Mouse (Mus musculus): ENCODE results near the gene Icam1. TPM values are rescaled to one million over a fixed set of nuclear protein-coding genes. Genes with fewer than 3 reads are reported as not detected.

The Icam1 gene
- polyA plus RNA-seq (2015; fragmentation: Nextera tagmentation; extraction: Ambion mirVana): 64.8 and 64.9 TPM in 2 replicates

DNA sequence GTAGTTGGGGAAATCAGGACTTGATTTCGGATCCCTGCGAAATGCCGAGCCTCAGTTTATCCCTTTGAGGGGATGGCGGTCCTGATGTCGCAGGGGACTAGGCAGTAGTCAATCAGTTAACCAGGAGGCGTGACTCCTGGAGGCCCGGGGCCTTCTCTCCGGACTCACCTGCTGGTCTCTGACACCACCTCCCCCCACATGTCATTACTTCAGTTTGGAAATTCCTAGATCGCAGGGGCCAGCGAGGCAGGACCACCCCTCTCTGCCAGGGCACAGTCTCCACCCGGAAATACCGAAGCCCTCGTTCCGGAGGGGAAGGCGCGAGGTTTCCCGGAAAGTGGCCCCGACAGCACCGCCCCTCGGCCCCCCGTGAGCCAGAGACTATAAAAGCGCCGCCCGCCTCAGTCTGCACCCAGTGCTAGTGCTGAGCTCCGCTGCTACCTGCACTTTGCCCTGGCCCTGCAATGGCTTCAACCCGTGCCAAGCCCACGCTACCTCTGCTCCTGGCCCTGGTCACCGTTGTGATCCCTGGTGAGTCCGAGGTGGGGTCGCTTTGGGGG, at the start of gene Icam1:
Gene Icam1, plus strand, starts transcription at position 415 of the 560 bp plus-strand sequence.
- DNase-seq (ENCODE audit: low spot score): peak; percentile 85

DNA sequence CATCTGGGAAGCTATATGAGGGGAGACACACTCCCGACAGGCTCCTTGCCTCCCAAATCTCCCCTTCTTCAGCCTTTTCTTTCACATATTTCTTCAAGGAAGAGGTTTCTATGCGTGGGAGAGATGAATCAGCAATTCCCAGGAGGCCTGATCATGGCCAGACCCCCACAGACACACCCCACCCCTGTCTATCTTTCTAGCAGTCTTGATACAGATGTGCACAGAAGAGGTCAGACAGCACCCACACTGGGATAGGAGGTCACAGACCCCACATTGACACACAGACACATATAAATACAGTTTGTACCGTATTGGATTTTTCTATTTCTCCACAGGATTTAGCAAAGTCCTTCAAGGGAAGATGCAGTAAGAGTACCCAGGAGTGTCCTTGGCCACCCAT, 49.8 kb upstream of the Icam1 start:
- DNase-seq (ENCODE audit: low spot score): no peak

- no peak for DNase-seq (ENCODE audit: low spot score)
Observed at GRCm38 (mm10) chr9:20966747-20967146, 49.0 kb upstream of the Icam1 start.

- no peak for DNase-seq (ENCODE audit: low spot score)
Observed at GRCm38 (mm10) chr9:20971751-20972140, 44.0 kb upstream of the Icam1 start.

- no peak for DNase-seq (ENCODE audit: low spot score)
Observed at GRCm38 (mm10) chr9:20972141-20972992, 43.4 kb upstream of the Icam1 start.

DNA sequence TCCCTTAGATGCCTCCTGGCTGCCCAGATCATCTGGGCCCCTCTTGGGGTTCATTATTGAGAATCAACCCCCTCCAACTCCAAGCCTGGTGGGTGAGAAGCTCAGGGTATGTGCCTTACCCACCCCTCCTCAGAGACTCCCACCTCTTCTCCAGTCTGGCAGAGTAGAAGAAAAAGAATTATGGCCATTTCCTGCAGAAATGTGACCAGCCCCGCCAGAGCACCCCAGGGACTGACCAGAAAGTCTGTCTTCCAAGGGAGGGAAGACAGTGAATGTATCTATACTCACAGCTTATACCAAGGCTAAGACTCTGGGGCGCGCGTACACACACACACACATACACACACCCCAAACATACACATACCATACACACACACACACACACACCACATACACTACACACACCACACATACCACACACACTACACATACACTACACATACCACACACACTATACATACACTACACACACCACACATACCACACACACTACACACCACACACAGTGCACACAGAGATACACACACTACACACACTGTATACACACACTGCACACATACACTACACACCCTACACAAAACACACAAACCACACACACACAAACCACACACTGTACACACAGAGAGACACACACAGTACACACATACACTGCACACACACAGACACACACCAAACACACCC, 42.6 kb upstream of the Icam1 start:
- DNase-seq (ENCODE audit: low spot score): no peak

DNA sequence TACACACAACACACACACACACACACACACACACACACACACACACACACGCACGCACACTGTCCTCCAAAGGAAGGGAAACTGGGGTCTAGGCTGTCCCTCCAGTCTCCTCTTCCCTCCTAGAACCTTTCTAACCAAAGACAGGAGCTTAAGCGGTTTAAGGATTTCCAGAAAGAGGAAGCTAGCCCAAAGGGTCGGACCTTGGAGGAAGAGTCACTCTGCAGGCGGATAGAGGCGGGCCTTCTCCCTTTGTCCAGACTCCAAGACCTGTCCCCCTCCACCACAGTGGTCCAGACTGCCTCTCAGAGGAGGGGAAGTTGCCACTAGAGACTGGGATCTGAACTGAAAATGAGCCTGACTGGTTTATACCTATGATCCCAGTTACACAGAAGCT, 42.1 kb upstream of the Icam1 start:
- no peak for DNase-seq (ENCODE audit: low spot score)

- peak; percentile 44 for DNase-seq (ENCODE audit: low spot score)
Observed at GRCm38 (mm10) chr9:20975431-20976215, 40.2 kb upstream of the Icam1 start.

- DNase-seq (ENCODE audit: low spot score): peak; percentile 76
Observed at GRCm38 (mm10) chr9:20976216-20976960, 39.4 kb upstream of the Icam1 start, which contains the start of gene S1pr2. S1pr2 (minus strand) TSS chr9:20976781.

- no peak for DNase-seq (ENCODE audit: low spot score)
Observed at GRCm38 (mm10) chr9:20976961-20977689, 38.7 kb upstream of the Icam1 start.

DNA sequence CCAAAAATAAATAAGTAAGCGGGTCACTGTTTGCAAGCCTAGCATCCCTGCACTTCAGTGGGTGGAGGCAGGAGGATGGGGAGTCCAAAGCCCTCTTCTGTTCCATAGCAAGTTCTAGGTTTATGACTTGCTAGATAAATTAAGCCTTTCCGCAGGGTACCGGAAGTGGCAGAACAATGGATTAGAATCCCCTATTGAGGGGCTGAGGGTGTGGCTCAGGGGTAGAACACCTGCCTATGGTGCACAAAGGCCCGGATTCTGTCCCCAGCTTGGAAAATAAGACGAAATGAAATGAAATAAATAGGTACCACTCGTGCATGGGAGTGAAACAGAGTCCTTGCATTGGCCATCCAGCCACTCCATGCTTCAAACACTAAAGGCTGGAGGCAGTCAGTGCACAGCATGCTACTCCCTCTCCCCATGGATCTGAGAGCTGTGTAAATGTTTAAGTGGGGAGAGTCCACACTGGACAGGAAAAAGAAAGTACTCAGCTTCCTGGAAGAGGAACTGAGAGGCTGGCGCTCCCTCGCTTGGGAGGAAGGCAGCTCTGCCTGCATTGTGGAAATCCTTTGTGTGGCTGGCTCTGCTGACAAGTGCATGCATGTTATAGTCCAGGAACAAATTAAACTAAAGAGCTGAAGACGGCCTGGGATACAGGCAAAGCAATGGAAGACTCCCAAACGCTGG, 37.2 kb upstream of the Icam1 start:
- no peak for DNase-seq (ENCODE audit: low spot score)

- DNase-seq (ENCODE audit: low spot score): no peak
Observed at GRCm38 (mm10) chr9:20979181-20979580, 36.6 kb upstream of the Icam1 start.

DNA sequence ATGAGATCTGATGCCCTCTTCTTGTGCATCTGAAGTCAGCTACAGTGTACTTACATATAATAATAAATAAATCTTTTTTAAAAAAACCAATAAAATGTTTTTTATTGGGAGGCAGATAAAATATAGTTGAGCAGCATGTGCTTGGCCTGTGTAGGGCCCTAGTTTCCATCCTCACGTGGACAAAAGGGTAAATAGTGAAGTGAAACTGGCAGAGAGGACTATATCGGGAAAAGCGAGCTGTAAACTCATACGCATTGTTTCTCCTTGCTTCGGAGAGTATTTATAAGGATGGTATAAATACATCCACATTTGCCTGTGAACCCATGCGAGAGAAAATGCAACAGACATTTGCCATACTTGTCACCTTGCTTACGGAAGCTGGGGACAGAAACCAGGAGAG, 36.0 kb upstream of the Icam1 start:
- DNase-seq (ENCODE audit: low spot score): no peak

DNA sequence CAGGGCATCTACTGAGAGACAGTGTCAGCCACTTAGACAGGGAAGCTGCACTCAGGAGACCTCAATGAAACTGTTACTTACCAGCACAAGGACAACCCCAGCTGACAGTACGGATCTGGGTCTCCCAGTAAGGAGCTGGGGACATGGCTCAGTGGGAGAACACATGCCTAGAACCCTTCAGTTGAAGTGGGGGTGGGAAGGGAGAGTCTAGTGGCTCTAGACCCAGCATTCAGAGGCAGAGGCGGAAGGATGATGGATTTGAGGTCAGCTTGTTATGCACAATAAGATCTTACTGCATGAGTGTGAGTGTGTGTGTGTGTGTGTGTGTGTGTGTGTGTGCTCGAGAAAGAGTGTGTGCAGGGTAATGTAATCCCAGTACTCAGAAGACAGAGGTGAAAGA, 33.6 kb upstream of the Icam1 start:
- no peak for DNase-seq (ENCODE audit: low spot score)

DNA sequence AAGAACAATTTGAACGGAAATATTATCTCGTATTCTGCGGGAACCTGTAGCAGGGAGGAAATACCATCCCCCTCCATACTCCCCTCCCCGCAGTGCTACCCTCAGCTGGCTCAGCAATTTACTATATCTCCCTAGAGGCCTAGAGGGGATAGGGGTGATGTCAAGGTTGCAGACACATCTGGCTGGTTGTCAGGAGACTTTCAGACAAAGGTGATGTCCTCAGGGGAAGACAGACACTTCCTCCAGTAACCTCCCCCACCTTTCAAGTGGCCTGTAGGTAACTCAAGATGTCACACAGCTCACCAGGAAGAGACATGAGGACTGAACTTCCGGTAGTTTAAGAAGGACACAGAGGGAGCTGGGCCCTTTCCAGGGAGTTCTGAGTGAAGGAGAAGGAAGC, 32.6 kb upstream of the Icam1 start:
- DNase-seq (ENCODE audit: low spot score): peak; percentile 55

DNA sequence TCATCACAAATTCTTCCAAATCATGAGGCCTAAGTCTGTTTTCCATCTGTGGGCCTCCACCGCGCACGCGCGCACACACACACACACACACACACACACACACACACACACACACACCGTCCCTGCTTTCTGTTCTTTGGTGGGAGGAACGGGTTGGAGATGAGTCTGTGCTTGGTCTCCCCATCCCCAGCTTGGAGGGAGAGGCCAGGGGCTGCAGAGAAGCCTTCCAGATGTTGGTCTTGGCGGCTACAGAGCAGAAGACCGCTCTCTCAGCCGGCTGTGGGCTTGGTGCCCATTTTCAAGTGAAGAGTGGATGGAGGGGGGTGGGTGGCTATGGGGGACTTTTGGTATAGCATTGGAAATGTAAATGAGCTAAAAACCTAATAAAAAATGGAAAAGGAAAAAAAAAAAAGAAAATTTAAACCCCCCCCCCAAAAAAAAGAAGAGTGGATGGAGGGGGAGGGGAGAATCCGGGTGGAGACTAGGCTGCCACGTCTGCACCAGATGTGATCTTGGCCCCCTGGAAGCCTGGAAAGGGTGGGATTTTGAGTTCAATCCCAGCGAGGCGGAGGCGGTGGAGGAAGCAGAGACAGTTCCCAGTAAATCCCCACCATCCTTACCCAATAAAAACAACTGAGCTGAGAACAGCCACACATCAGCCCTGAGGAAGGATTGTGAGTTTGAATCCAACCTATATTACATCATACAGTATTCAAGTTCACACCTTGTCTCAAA, 28.7 kb upstream of the Icam1 start:
- DNase-seq (ENCODE audit: low spot score): no peak

- peak; percentile 37 for DNase-seq (ENCODE audit: low spot score)
Observed at GRCm38 (mm10) chr9:20987953-20988352, 27.8 kb upstream of the Icam1 start.

DNA sequence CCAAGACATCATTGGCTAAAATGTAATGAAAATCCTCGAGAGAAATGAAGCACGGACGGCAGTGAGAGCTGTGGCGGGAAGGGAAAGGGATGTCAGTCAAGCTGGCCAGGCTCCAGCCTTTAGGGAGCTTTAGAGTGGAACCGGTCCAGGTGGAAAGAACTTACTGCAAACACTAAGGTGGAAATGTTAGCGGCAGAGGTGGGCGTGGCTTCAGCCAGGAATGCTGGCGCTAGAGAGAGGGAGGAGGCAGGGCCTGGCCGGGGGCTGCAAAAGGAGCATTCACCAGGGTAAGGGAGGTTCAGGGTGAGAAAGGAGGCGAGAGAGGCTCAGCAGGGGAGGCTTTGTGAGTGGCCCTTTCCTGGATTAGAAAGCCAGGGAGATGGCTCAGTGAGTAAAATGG, 24.9 kb upstream of the Icam1 start:
- no peak for DNase-seq (ENCODE audit: low spot score)

- DNase-seq (ENCODE audit: low spot score): no peak
Observed at GRCm38 (mm10) chr9:20991587-20991986, 24.2 kb upstream of the Icam1 start.
